Mouse (Mus musculus) megakaryocyte progenitor cell, adult 5-6 weeks (primary cell): ENCODE data around the gene Vmn2r116. TPM values are rescaled to one million over a fixed set of nuclear protein-coding genes. Genes with fewer than 3 reads are reported as not detected.
"Not testable (repeated sequence)": the region's sequence is repeated elsewhere in the genome, so short reads cannot be mapped to it uniquely, and the experiment has no call there.

Experiments
- ATAC-seq: replicated peaks from 2 replicates; pipeline ENCODE4 v1.8.0; 2016; ENCODE audit warnings: mild to moderate bottlenecking, moderate TSS enrichment, inconsistent platforms; ENCODE audit not compliant: poor library complexity
- total RNA-seq, 2 experiments: library from RNA; stranded (forward) in 1 of 2; stranded (reverse) in 1 of 2; fragments of 157-497, 149-512 nt in 1 of 2; fragments of 200-1000 nt in 1 of 2; gene quantifications; 2 replicates each; pipeline versions ENCODE4 v1.2.3 to v1.2.4; 2015 to 2017

The Vmn2r116 gene
- total RNA-seq (2015): not detected in 2 replicates
- total RNA-seq (2017): not detected in 2 replicates

GRCm38 (mm10) chr17:23384304-23384703, at the start of gene Vmn2r116:
Vmn2r116 (plus strand) TSS chr17:23384604.
- not testable (repeated sequence) for ATAC-seq

GRCm38 (mm10) chr17:23343441-23343840, 41.0 kb upstream of the Vmn2r116 start, which contains the start of gene Vmn2r115:
Vmn2r115 (plus strand) TSS chr17:23343741.
- ATAC-seq: not testable (repeated sequence)

GRCm38 (mm10) chr17:23351644-23352043, 32.8 kb upstream of the Vmn2r116 start:
- no peak for ATAC-seq

GRCm38 (mm10) chr17:23433150-23433679, 48.8 kb downstream of the Vmn2r116 start:
- ATAC-seq: no peak

Other genes starting within 250 kb of the Vmn2r116 start
- gene Zfp40, start 191.4 kb upstream of the Vmn2r116 start, total RNA-seq (2015): 13.5 and 16.2 TPM in 2 replicates
- gene Zfp40, start 191.4 kb upstream of the Vmn2r116 start, total RNA-seq (2017): 10.4 and 10.7 TPM in 2 replicates
- not detected in 2 replicates for gene Vmn2r114, start 72.1 kb upstream of the Vmn2r116 start, total RNA-seq (2015)
- not detected in 2 replicates for gene Vmn2r114, start 72.1 kb upstream of the Vmn2r116 start, total RNA-seq (2017)
- not detected in 2 replicates for gene Vmn2r115, start 40.9 kb upstream of the Vmn2r116 start, total RNA-seq (2015)
- not detected in 2 replicates for gene Vmn2r115, start 40.9 kb upstream of the Vmn2r116 start, total RNA-seq (2017)
- not detected in 2 replicates for gene Vmn2r117, start 95.1 kb downstream of the Vmn2r116 start, total RNA-seq (2015)
- not detected in 2 replicates for gene Vmn2r117, start 95.1 kb downstream of the Vmn2r116 start, total RNA-seq (2017)
- gene Zfp213, start 179.6 kb downstream of the Vmn2r116 start, total RNA-seq (2015): 3.6 and 5.3 TPM in 2 replicates
- 6.5 and 9.2 TPM in 2 replicates for gene Zfp213, start 179.6 kb downstream of the Vmn2r116 start, total RNA-seq (2017)
- 0.37 TPM in 1 of 2 replicates, not detected in the other for gene Zfp13, start 214.9 kb downstream of the Vmn2r116 start, total RNA-seq (2015)
- gene Zfp13, start 214.9 kb downstream of the Vmn2r116 start, total RNA-seq (2017): 0.92 and 1.3 TPM in 2 replicates
- not detected in 2 replicates for gene Zscan10, start 216.3 kb downstream of the Vmn2r116 start, total RNA-seq (2015)
- not detected in 2 replicates for gene Zscan10, start 216.3 kb downstream of the Vmn2r116 start, total RNA-seq (2017)